Mouse (Mus musculus) frontal cortex, postnatal 14 days (tissue): ENCODE results near the gene Cnr2.

Experiments used
- DNase-seq, 2 experiments: peaks; one replicate each; pipeline ENCODE4 v3.0.0; 2022; ENCODE audit warnings: low spot score in 2 of 2

The Cnr2 gene

GRCm38 (mm10) chr4:135963457-135964193 lies 68.4 kb downstream of the Cnr2 start, which contains the start of gene Gale:
Gene Gale (plus strand): TSS chr4:135963727.
- peak; percentile 87 to 89 for DNase-seq

- peak; percentile 42 to 51 for DNase-seq
Observed at GRCm38 (mm10) chr4:135964426-135964825, 69.2 kb downstream of the Cnr2 start.

GRCm38 (mm10) chr4:135965113-135965512 lies 69.9 kb downstream of the Cnr2 start:
- DNase-seq, result no peak

DNA sequence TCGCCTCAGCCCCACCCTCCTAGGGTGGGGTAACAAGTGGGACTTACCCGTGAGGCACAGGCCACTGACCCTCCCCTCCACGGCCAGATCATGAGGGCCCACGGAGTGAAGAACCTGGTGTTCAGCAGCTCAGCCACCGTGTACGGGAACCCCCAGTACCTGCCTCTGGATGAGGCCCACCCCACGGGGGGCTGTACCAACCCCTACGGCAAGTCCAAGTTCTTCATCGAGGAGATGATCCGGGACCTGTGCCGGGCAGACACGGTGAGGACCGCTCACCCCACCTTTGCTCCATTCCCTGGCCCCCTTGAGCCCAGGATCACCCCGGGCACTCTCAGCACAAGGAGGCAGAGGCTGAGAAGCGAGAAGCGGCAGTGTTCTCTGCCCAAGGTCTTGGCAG lies 71.1 kb downstream of the Cnr2 start:
- DNase-seq, result no peak

DNA sequence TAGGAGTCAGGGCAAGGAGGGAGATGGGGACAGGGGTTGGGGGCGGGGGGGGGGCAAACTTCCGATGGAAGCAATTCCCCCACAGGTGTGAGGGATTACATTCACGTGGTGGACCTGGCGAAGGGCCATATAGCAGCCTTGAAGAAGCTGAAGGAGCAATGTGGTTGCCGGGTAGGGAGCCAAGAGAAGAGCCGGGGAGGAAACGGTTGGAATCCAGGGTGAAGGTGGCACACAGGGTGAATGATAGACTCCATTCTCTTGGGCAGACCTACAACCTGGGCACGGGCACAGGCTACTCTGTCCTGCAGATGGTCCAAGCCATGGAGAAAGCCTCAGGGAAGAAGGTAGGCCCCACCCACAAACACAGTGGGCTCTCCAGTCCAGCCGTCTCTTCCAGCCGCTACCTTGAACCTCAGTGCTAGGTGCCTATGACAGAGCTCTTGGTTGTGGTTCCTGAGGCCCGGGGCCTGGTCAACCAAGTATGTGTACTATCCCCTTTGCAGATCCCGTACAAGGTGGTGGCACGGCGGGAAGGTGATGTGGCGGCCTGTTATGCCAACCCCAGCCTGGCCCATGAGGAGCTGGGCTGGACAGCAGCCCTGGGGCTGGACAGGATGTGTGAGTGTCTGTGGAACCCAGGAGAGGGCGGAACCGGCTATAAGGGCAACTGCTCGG lies 72.0 kb downstream of the Cnr2 start:
- DNase-seq, result no peak

GRCm38 (mm10) chr4:135968271-135968869 lies 73.2 kb downstream of the Cnr2 start:
- DNase-seq, result no peak

GRCm38 (mm10) chr4:135969070-135969750 lies 74.0 kb downstream of the Cnr2 start:
- no peak for DNase-seq
